Mouse (Mus musculus): ENCODE data around the gene Spocd1.
"Not testable (repeated sequence)": the region's sequence is repeated elsewhere in the genome, so short reads cannot be mapped to it uniquely, and the experiment has no call there.

Gene Spocd1

GRCm38 (mm10) chr4:129928949-129929348 lies at the start of gene Spocd1:
Spocd1 (plus strand) TSS chr4:129929249.
- in situ Hi-C loops (cut with MboI) = loop anchor here (5.0 kb wide), 2 partner anchors 72 to 142 kb away; no protein-coding TSS in a partner anchor

- in situ Hi-C loops (cut with MboI) = no loop called here
Measured at GRCm38 (mm10) chr4:129880615-129881014, 48.4 kb upstream of the Spocd1 start.

GRCm38 (mm10) chr4:129881661-129882060 lies 47.4 kb upstream of the Spocd1 start:
- in situ Hi-C loops (cut with MboI) = no loop called here

GRCm38 (mm10) chr4:129882555-129883293 lies 46.3 kb upstream of the Spocd1 start:
- in situ Hi-C loops (cut with MboI) = no loop called here

GRCm38 (mm10) chr4:129884041-129884930 lies 44.8 kb upstream of the Spocd1 start:
- in situ Hi-C loops (cut with MboI) = no loop called here

- in situ Hi-C loops (cut with MboI) = no loop called here
Measured at GRCm38 (mm10) chr4:129889661-129890060, 39.4 kb upstream of the Spocd1 start.

- in situ Hi-C loops (cut with MboI) = no loop called here
Measured at GRCm38 (mm10) chr4:129890094-129890493, 39.0 kb upstream of the Spocd1 start.

- in situ Hi-C loops (cut with MboI) = no loop called here
Measured at GRCm38 (mm10) chr4:129894861-129895260, 34.2 kb upstream of the Spocd1 start.

- in situ Hi-C loops (cut with MboI) = not testable (repeated sequence)
Measured at GRCm38 (mm10) chr4:129898815-129899214, 30.2 kb upstream of the Spocd1 start.

- in situ Hi-C loops (cut with MboI) = no loop called here
Measured at GRCm38 (mm10) chr4:129902394-129902793, 26.7 kb upstream of the Spocd1 start.

- in situ Hi-C loops (cut with MboI) = no loop called here
Measured at GRCm38 (mm10) chr4:129903577-129903976, 25.5 kb upstream of the Spocd1 start.

GRCm38 (mm10) chr4:129905032-129905431 lies 24.0 kb upstream of the Spocd1 start:
- in situ Hi-C loops (cut with MboI) = no loop called here

- in situ Hi-C loops (cut with MboI) = no loop called here
Measured at GRCm38 (mm10) chr4:129906016-129906415, 23.0 kb upstream of the Spocd1 start.

GRCm38 (mm10) chr4:129908836-129909235 lies 20.2 kb upstream of the Spocd1 start:
- in situ Hi-C loops (cut with MboI) = no loop called here

GRCm38 (mm10) chr4:129909261-129909731 lies 19.8 kb upstream of the Spocd1 start:
- in situ Hi-C loops (cut with MboI) = no loop called here

- in situ Hi-C loops (cut with MboI) = no loop called here
Measured at GRCm38 (mm10) chr4:129912998-129913397, 16.1 kb upstream of the Spocd1 start.

GRCm38 (mm10) chr4:129913761-129914644 lies 15.0 kb upstream of the Spocd1 start:
- in situ Hi-C loops (cut with MboI) = no loop called here

GRCm38 (mm10) chr4:129914686-129915085 lies 14.4 kb upstream of the Spocd1 start:
- in situ Hi-C loops (cut with MboI) = no loop called here

- in situ Hi-C loops (cut with MboI) = no loop called here
Measured at GRCm38 (mm10) chr4:129915349-129915988, 13.6 kb upstream of the Spocd1 start.

GRCm38 (mm10) chr4:129916159-129916558 lies 12.9 kb upstream of the Spocd1 start:
- in situ Hi-C loops (cut with MboI) = no loop called here

GRCm38 (mm10) chr4:129917016-129917603 lies 11.9 kb upstream of the Spocd1 start:
- in situ Hi-C loops (cut with MboI) = no loop called here

Measured in mature B cell (primary cell).